Mouse (Mus musculus) liver, embryonic 15.5 days (tissue): Measurements from ENCODE around the gene Tmem132c. TPM values are rescaled to one million over a fixed set of nuclear protein-coding genes. Genes with fewer than 3 reads are reported as not detected.

Experiments used
- ATAC-seq: fragments of 200-750 bp; cut with Nextera tagmentation; 2 replicates; pipeline ENCODE4 v1.8.0; 2017; ENCODE audit warnings: moderate number of reproducible peaks, mild to moderate bottlenecking, moderate library complexity; ENCODE audit not compliant: insufficient read depth
- H3K27ac ChIP-seq: fragments of 300-500 bp; sonication (generic); replicated peaks from 2 replicates; pipeline ENCODE4 v1.5.1; 2015; ENCODE audit warnings: mild to moderate bottlenecking, inconsistent platforms
- H3K27me3 ChIP-seq: fragments of 300-500 bp; sonication (generic); 2 replicates; pipeline ENCODE4 v1.6.1; 2015; ENCODE audit warnings: mild to moderate bottlenecking, inconsistent platforms
- H3K36me3 ChIP-seq: fragments of 300-500 bp; sonication (generic); replicated peaks from 2 replicates; pipeline ENCODE4 v1.6.1; 2015; ENCODE audit warnings: moderate library complexity, mild to moderate bottlenecking, inconsistent platforms
- H3K4me1 ChIP-seq: fragments of 300-500 bp; sonication (generic); replicated peaks from 2 replicates; pipeline ENCODE4 v1.6.1; 2015; ENCODE audit warnings: inconsistent platforms
- H3K4me2 ChIP-seq: fragments of 300-500 bp; sonication (generic); 2 replicates; pipeline ENCODE4 v1.6.1; 2015; ENCODE audit warnings: moderate library complexity, mild to moderate bottlenecking, inconsistent platforms
- H3K4me3 ChIP-seq: fragments of 300-500 bp; sonication (generic); replicated peaks from 2 replicates; pipeline ENCODE4 v1.5.1; 2015; ENCODE audit warnings: mild to moderate bottlenecking, inconsistent platforms
- H3K9ac ChIP-seq: fragments of 300-500 bp; sonication (generic); 2 replicates; pipeline ENCODE4 v1.6.1; 2015; ENCODE audit warnings: moderate library complexity, mild to moderate bottlenecking, inconsistent platforms
- H3K9me3 ChIP-seq: fragments of 300-500 bp; sonication (generic); replicated peaks from 2 replicates; pipeline ENCODE4 v1.6.1; 2016; ENCODE audit warnings: inconsistent platforms
- WGBS: fragments of 180-500 bp; shearing (Covaris S2); methylation state at CpG from one replicate; pipeline ENCODE4 v1.1.7; 2015; ENCODE audit warnings: mixed read lengths; ENCODE audit not compliant: insufficient replicate concordance; 5-methylcytosine and 5-hydroxymethylcytosine counted together
- polyA plus RNA-seq: library from polyadenylated mRNA; unstranded; fragments of >200 nt; fragmentation: Nextera tagmentation; extraction: Ambion mirVana; gene quantifications from 2 replicates; pipeline ENCODE4 v1.2.1, GENCODE M21; 2015

Tmem132c gene
- polyA plus RNA-seq, 1 experiment from 2014 or later = 0.07 TPM

- H3K4me3 ChIP-seq = no peak overlapping the region
- no peak for ATAC-seq
- H3K4me2 ChIP-seq = no peak overlapping the region
- no peak overlapping the region for H3K27ac ChIP-seq
- no peak overlapping the region for H3K9ac ChIP-seq
- WGBS = 50% methylated on average over 7 of the region's 7 CpGs
- no peaks in the 10 kb centered on the region for H3K36me3 ChIP-seq
- H3K27me3 ChIP-seq = no peaks in the 10 kb centered on the region
- H3K9me3 ChIP-seq = 0 out of 2 replicates have a peak, but pooled peaks cover 6% of the 10 kb centered on the region
- H3K4me1 ChIP-seq = no peaks in the 10 kb centered on the region
Measured at GRCm38 (mm10) chr5:127416536-127416935, 174.9 kb downstream of the Tmem132c start.

- Histone ChIP-seq H3K9ac (no peak overlapping the region), H3K4me3 (no peak overlapping the region), H3K4me2 (no peak overlapping the region), H3K36me3 (no peaks in the 10 kb centered on the region), H3K9me3 (no peaks in the 10 kb centered on the region), H3K27ac (no peak overlapping the region), H3K27me3 (no peaks in the 10 kb centered on the region), H3K4me1 (no peaks in the 10 kb centered on the region)
- ATAC-seq = no peak
Measured at GRCm38 (mm10) chr5:127423936-127424335, 182.3 kb downstream of the Tmem132c start.

- WGBS = 63% methylated on average over 10 of the region's 10 CpGs
- Histone ChIP-seq H3K4me3 (no peak overlapping the region), H3K4me2 (no peak overlapping the region), H3K36me3 (no peaks in the 10 kb centered on the region), H3K27me3 (no peaks in the 10 kb centered on the region), H3K9me3 (no peaks in the 10 kb centered on the region), H3K4me1 (no peaks in the 10 kb centered on the region), H3K27ac (no peak overlapping the region), H3K9ac (no peak overlapping the region)
- ATAC-seq = no peak
Measured at GRCm38 (mm10) chr5:127429124-127429523, 187.5 kb downstream of the Tmem132c start.

- ATAC-seq = no peak
- no peaks in the 10 kb centered on the region for H3K27me3 ChIP-seq
- no peaks in the 10 kb centered on the region for H3K36me3 ChIP-seq
- H3K4me3 ChIP-seq = no peak overlapping the region
- WGBS = 58% methylated on average over 9 of the region's 9 CpGs
- H3K27ac ChIP-seq = no peak overlapping the region
- H3K9me3 ChIP-seq = no peaks in the 10 kb centered on the region; the same call in 1 of the 2 replicates
- no peak overlapping the region for H3K9ac ChIP-seq
- H3K4me1 ChIP-seq = no peaks in the 10 kb centered on the region
- no peak overlapping the region for H3K4me2 ChIP-seq
Measured at GRCm38 (mm10) chr5:127431561-127431960, 190.0 kb downstream of the Tmem132c start.

- Histone ChIP-seq H3K9ac (no peak overlapping the region), H3K9me3 (no peaks in the 10 kb centered on the region; the same call in 1 of the 2 replicates), H3K27me3 (no peaks in the 10 kb centered on the region), H3K36me3 (no peaks in the 10 kb centered on the region), H3K4me1 (no peaks in the 10 kb centered on the region), H3K4me3 (no peak overlapping the region), H3K4me2 (no peak overlapping the region), H3K27ac (no peak overlapping the region)
- no peak for ATAC-seq
- WGBS = 80% methylated on average over 5 of the region's 5 CpGs
Measured at GRCm38 (mm10) chr5:127436836-127437235, 195.2 kb downstream of the Tmem132c start.

GRCm38 (mm10) chr5:127438639-127439038 is 197.0 kb downstream of the Tmem132c start:
- 58% methylated on average over 4 of the region's 4 CpGs for WGBS
- Histone ChIP-seq H3K9ac (no peak overlapping the region), H3K36me3 (no peaks in the 10 kb centered on the region), H3K4me3 (no peak overlapping the region), H3K9me3 (no peaks in the 10 kb centered on the region; the same call in 1 of the 2 replicates), H3K4me1 (no peaks in the 10 kb centered on the region), H3K4me2 (no peak overlapping the region), H3K27ac (no peak overlapping the region), H3K27me3 (no peaks in the 10 kb centered on the region)
- no peak for ATAC-seq

GRCm38 (mm10) chr5:127441963-127442362 is 200.4 kb downstream of the Tmem132c start:
- Histone ChIP-seq H3K4me1 (no peaks in the 10 kb centered on the region), H3K4me2 (no peak overlapping the region), H3K27me3 (no peaks in the 10 kb centered on the region), H3K27ac (no peak overlapping the region), H3K36me3 (no peaks in the 10 kb centered on the region), H3K4me3 (no peak overlapping the region), H3K9ac (no peak overlapping the region), H3K9me3 (no peaks in the 10 kb centered on the region; the same call in 1 of the 2 replicates)
- ATAC-seq = no peak
- WGBS = 70% methylated on average over 10 of the region's 10 CpGs

- no peak for ATAC-seq
- Histone ChIP-seq H3K4me3 (no peak overlapping the region), H3K4me1 (no peaks in the 10 kb centered on the region), H3K27me3 (no peaks in the 10 kb centered on the region), H3K9me3 (peaks cover 13% of the 10 kb centered on the region; the same call in 1 of the 2 replicates), H3K36me3 (no peaks in the 10 kb centered on the region), H3K4me2 (no peak overlapping the region), H3K27ac (no peak overlapping the region), H3K9ac (no peak overlapping the region)
- WGBS = 18% methylated on average over 4 of the region's 4 CpGs
Measured at GRCm38 (mm10) chr5:127453580-127453979, 212.0 kb downstream of the Tmem132c start.

GRCm38 (mm10) chr5:127454068-127454467 is 212.5 kb downstream of the Tmem132c start:
- 53% methylated on average over 7 of the region's 7 CpGs for WGBS

GRCm38 (mm10) chr5:127456076-127456475 is 214.5 kb downstream of the Tmem132c start:
- Histone ChIP-seq H3K27me3 (no peaks in the 10 kb centered on the region), H3K4me2 (no peak overlapping the region), H3K9ac (no peak overlapping the region), H3K27ac (no peak overlapping the region), H3K36me3 (no peaks in the 10 kb centered on the region), H3K4me1 (no peaks in the 10 kb centered on the region), H3K9me3 (0 out of 2 replicates have a peak, but pooled peaks cover 12% of the 10 kb centered on the region), H3K4me3 (no peak overlapping the region)
- no peak for ATAC-seq
- WGBS = 79% methylated on average over 10 of the region's 10 CpGs

More at GRCm38 (mm10) chr5:127454068-127454467, 212.5 kb downstream of the Tmem132c start:
- Histone ChIP-seq H3K4me3 (no peak overlapping the region), H3K27ac (no peak overlapping the region), H3K27me3 (no peaks in the 10 kb centered on the region), H3K9ac (no peak overlapping the region), H3K36me3 (no peaks in the 10 kb centered on the region), H3K4me1 (no peaks in the 10 kb centered on the region), H3K4me2 (no peak overlapping the region), H3K9me3 (peaks cover 13% of the 10 kb centered on the region; the same call in 1 of the 2 replicates)
- ATAC-seq = no peak

GRCm38 (mm10) chr5:127468151-127468550 is 226.5 kb downstream of the Tmem132c start:
- Histone ChIP-seq H3K4me3 (no peak overlapping the region), H3K36me3 (no peaks in the 10 kb centered on the region), H3K4me1 (no peaks in the 10 kb centered on the region), H3K9ac (no peak overlapping the region), H3K27me3 (no peaks in the 10 kb centered on the region), H3K4me2 (no peak overlapping the region), H3K27ac (no peak overlapping the region), H3K9me3 (no peaks in the 10 kb centered on the region)
- ATAC-seq = no peak
- WGBS = 46% methylated on average over 5 of the region's 5 CpGs

- H3K27ac ChIP-seq = no peak overlapping the region
- no peaks in the 10 kb centered on the region for H3K9me3 ChIP-seq
- no peaks in the 10 kb centered on the region for H3K4me1 ChIP-seq
- no peak overlapping the region for H3K9ac ChIP-seq
- no peak overlapping the region for H3K4me2 ChIP-seq
- H3K4me3 ChIP-seq = no peak overlapping the region
- no peak for ATAC-seq
- no peaks in the 10 kb centered on the region for H3K27me3 ChIP-seq
- WGBS = 62% methylated on average over 3 of the region's 3 CpGs
- H3K36me3 ChIP-seq = no peaks in the 10 kb centered on the region
Measured at GRCm38 (mm10) chr5:127470351-127470750, 228.7 kb downstream of the Tmem132c start.
